Mouse (Mus musculus) hindbrain, postnatal 0 days (tissue): ENCODE data around the gene Kctd8. TPM values are rescaled to one million over a fixed set of nuclear protein-coding genes. Genes with fewer than 3 reads are reported as not detected.
"Not testable (repeated sequence)": the region's sequence is repeated elsewhere in the genome, so short reads cannot be mapped to it uniquely, and the experiment has no call there.

ENCODE experiments used
- ATAC-seq: fragments of 200-750 bp; cut with Nextera tagmentation; 2 replicates; pipeline ENCODE4 v1.8.0; 2017; ENCODE audit warnings: mild to moderate bottlenecking, moderate TSS enrichment, moderate library complexity
- DNase-seq: peaks from one replicate; pipeline ENCODE4 v3.0.0-alpha.2; 2015; ENCODE audit warnings: low spot score
- H3K27ac ChIP-seq: fragments of 300-500 bp; sonication (generic); 2 replicates; pipeline ENCODE4 v1.5.1; 2014; ENCODE audit warnings: mild to moderate bottlenecking
- H3K27me3 ChIP-seq: fragments of 300-500 bp; sonication (generic); 2 replicates; pipeline ENCODE4 v1.6.1; 2014; ENCODE audit warnings: low read length, mixed read lengths; ENCODE audit not compliant: insufficient read depth
- H3K36me3 ChIP-seq: fragments of 300-500 bp; sonication (generic); 2 replicates; pipeline ENCODE4 v1.6.1; 2014; ENCODE audit warnings: low read length, mixed read lengths; ENCODE audit not compliant: insufficient read depth
- H3K4me1 ChIP-seq: fragments of 300-500 bp; sonication (generic); 2 replicates; pipeline ENCODE4 v1.6.1; 2014; ENCODE audit warnings: antibody characterized with exemption, low read length, mixed read lengths; ENCODE audit not compliant: insufficient read depth
- H3K4me2 ChIP-seq: fragments of 300-500 bp; sonication (generic); 2 replicates; pipeline ENCODE4 v1.6.1; 2014; ENCODE audit warnings: low read depth, mild to moderate bottlenecking, low read length, moderate library complexity, mixed read lengths
- H3K4me3 ChIP-seq: fragments of 300-500 bp; sonication (generic); 2 replicates; pipeline ENCODE4 v1.5.1; 2014; ENCODE audit warnings: low read length
- H3K9ac ChIP-seq: fragments of 300-500 bp; sonication (generic); replicated peaks from 2 replicates; pipeline ENCODE4 v1.6.1; 2014; ENCODE audit warnings: mild to moderate bottlenecking, low read length, moderate library complexity, mixed read lengths
- H3K9me3 ChIP-seq: fragments of 300-500 bp; sonication (generic); 2 replicates; pipeline ENCODE4 v1.6.1; 2016; ENCODE audit warnings: low read length, mixed read lengths
- CTCF ChIP-seq: IDR thresholded peaks from 2 replicates; pipeline ENCODE4 v1.5.1; 2016; ENCODE audit warnings: antibody characterized with exemption, control low read depth, low read depth
- WGBS: fragments of 180-500 bp; shearing (Covaris S2); extraction: QIAGEN DNeasy Blood & Tissue Kit; methylation state at CpG from one replicate; pipeline ENCODE4 v1.1.7; 2014; 5-methylcytosine and 5-hydroxymethylcytosine counted together
- polyA plus RNA-seq: library from polyadenylated mRNA; unstranded; fragments of >200 nt; fragmentation: Nextera tagmentation; extraction: Ambion mirVana; gene quantifications from 2 replicates; pipeline ENCODE4 v1.2.1, GENCODE M21; 2015
- total RNA-seq: library from RNA; depleted of rRNA; stranded (reverse); fragments of >200 nt; gene quantifications from 2 replicates; pipeline ENCODE4 v1.2.3, GENCODE M21; 2014

The Kctd8 gene
- total and polyA plus RNA-seq, 2 experiments from 2014 or later: 35.2 to 60.2 TPM

DNA sequence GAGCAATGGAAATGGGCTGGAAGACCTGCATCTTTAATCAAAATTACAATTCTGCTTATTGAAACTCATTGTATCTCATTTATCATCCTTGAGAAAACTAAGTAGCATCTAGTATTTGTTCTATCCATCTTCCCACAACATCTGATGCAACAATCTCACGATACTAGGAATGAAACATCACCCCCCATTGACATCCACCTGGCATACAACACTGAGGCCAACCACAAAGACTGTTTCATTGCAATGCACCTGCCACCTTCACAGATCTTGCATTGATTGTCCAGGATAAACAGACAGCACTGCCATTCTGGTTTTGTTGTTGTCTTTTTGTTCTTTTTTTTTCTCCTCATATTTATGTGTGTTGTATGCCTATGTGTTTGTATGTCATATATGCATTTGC, 99.5 kb downstream of the Kctd8 start:
- ATAC-seq: no peak
- H3K9me3 ChIP-seq: no peaks in the 10 kb centered on the region
- no peak for DNase-seq
- no peak overlapping the region for H3K4me2 ChIP-seq
- no peak for TF ChIP-seq CTCF
- no peaks in the 10 kb centered on the region for H3K36me3 ChIP-seq
- WGBS: 64% methylated on average over 1 of the region's 1 CpGs
- H3K4me1 ChIP-seq: no peaks in the 10 kb centered on the region
- H3K27me3 ChIP-seq: no peaks in the 10 kb centered on the region
- no peak overlapping the region for H3K9ac ChIP-seq
- H3K27ac ChIP-seq: no peak overlapping the region
- H3K4me3 ChIP-seq: no peak overlapping the region

DNA sequence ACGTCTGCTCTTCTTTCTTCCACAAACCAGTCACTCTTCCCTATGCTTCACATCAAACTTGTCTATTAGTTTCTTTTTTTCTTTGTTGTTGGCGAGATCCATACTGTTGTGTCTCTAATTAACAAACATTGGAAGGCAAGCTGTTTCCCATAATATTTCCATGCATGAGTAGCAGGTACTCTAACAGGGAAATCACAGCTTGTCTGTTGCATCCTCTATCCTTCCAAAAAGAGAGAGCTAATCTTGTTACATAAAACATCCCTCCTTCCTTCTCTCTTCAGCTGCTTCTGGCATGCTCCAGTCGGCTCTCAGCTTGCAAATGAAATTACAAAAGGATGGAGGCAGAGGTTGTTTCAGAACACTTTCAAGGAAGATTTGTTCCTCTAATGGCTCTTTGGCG, 107.9 kb downstream of the Kctd8 start:
- Histone ChIP-seq H3K4me2 (no peak overlapping the region), H3K27ac (no peak overlapping the region), H3K4me3 (no peak overlapping the region), H3K9me3 (no peaks in the 10 kb centered on the region), H3K9ac (no peak overlapping the region), H3K4me1 (no peaks in the 10 kb centered on the region), H3K36me3 (no peaks in the 10 kb centered on the region), H3K27me3 (no peaks in the 10 kb centered on the region)
- DNase-seq (peak; percentile 13), ATAC-seq (no peak)
- 48% methylated on average over 4 of the region's 4 CpGs for WGBS
- no peak for TF ChIP-seq CTCF

DNA sequence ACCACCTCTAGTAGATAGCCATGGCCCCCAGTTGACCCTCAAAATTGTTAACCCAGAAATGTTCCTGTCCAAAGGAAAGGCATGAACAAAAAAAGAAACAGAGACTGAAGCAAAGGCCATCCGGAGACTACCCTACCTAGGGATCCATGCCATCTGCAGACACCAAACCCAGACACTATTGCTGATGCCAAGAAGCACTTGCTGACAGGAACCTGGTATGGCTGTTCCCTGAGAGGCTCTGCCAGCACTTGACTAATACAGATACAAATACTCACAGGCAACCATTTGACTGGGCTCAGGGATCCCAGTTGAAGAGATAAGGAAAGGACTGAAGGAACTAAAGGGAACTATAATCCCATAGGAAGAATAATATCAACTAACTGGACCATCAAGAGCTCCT, 109.8 kb downstream of the Kctd8 start:
- H3K9me3 ChIP-seq, H3K36me3 ChIP-seq, H3K4me2 ChIP-seq, ATAC-seq, H3K4me1 ChIP-seq, H3K4me3 ChIP-seq, DNase-seq, H3K9ac ChIP-seq, H3K27me3 ChIP-seq, H3K27ac ChIP-seq: not testable (repeated sequence)
- WGBS: 88% methylated on average over 1 of the region's 1 CpGs

DNA sequence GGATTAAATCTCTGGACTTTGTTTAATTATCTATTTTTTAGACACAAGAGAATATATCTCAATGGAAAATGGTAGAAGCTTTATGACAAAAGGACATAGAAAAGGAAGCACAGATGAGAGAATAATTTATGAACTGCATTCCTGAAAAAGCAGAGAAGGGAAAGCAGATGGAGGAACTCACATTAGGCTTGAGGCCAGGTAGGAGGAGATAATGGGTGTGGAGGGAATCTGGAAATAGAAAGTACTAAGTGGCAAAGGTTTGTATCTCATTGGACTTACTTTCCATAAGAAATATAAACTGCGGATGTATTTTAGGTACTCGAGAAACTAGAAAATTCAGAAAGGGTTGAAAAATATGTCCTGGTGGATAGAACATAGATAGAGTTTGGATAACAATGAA, 114.3 kb downstream of the Kctd8 start:
- no peaks in the 10 kb centered on the region for H3K9me3 ChIP-seq
- H3K27ac ChIP-seq: no peak overlapping the region
- H3K4me3 ChIP-seq: no peak overlapping the region
- no peak for TF ChIP-seq CTCF
- 93% methylated on average over 2 of the region's 2 CpGs for WGBS
- no peak for DNase-seq
- no peaks in the 10 kb centered on the region for H3K27me3 ChIP-seq
- no peak for ATAC-seq
- H3K9ac ChIP-seq: no peak overlapping the region
- no peak overlapping the region for H3K4me2 ChIP-seq
- H3K4me1 ChIP-seq: no peaks in the 10 kb centered on the region
- H3K36me3 ChIP-seq: no peaks in the 10 kb centered on the region

DNA sequence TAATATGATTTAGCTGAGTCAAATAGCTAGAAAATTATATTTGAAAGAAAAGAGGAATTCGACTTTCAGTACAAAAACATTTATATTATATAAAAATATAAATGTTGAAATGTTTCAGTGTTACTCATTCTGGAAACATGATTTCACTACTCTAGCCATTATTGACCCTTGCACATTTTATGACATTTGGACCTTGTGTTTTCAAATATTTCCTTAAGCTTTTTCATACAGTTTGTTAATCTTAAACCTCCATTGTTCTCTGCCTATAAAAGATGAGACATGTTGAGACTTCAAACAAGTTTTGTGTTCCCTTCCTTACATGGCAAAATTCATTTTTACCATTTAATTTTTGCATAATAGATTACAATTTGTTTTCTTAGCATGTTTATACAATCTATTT, 118.9 kb downstream of the Kctd8 start:
- no peak for TF ChIP-seq CTCF
- H3K27me3 ChIP-seq: no peaks in the 10 kb centered on the region

DNA sequence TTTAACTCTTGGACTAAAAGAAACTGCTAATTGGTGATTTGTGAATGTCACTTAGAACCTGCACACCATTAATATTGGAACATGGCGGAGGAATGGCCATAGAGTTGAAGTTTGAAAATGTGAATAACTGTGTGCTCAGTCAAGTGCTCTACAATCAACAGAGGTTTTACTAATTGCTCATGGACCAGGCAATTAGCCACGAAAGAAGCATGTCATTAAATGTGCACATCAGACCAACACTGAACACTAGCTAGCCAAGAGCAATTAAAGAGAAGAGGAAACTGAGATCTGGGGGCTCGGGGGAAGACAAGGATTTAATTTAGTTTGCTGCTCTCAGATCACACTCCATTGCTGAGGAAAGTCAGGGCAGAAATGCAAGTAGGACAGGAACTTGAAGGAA, 126.3 kb downstream of the Kctd8 start:
- no peaks in the 10 kb centered on the region for H3K9me3 ChIP-seq
- no peak overlapping the region for H3K4me2 ChIP-seq
- no peak for ATAC-seq
- no peaks in the 10 kb centered on the region for H3K36me3 ChIP-seq
- no peak overlapping the region for H3K9ac ChIP-seq
- H3K27me3 ChIP-seq: no peaks in the 10 kb centered on the region
- 74% methylated on average over 3 of the region's 3 CpGs for WGBS
- no peak overlapping the region for H3K4me3 ChIP-seq
- H3K4me1 ChIP-seq: no peaks in the 10 kb centered on the region
- DNase-seq: no peak
- no peak for TF ChIP-seq CTCF
- no peak overlapping the region for H3K27ac ChIP-seq

More for the DNA sequence above, 118.9 kb downstream of the Kctd8 start:
- no peak overlapping the region for H3K9ac ChIP-seq
- no peaks in the 10 kb centered on the region for H3K4me1 ChIP-seq
- H3K4me2 ChIP-seq: no peak overlapping the region
- no peak overlapping the region for H3K4me3 ChIP-seq
- no peak for DNase-seq
- WGBS: 83% methylated on average over 1 of the region's 1 CpGs
- no peak overlapping the region for H3K27ac ChIP-seq
- ATAC-seq: no peak
- no peaks in the 10 kb centered on the region for H3K36me3 ChIP-seq
- no peaks in the 10 kb centered on the region for H3K9me3 ChIP-seq

DNA sequence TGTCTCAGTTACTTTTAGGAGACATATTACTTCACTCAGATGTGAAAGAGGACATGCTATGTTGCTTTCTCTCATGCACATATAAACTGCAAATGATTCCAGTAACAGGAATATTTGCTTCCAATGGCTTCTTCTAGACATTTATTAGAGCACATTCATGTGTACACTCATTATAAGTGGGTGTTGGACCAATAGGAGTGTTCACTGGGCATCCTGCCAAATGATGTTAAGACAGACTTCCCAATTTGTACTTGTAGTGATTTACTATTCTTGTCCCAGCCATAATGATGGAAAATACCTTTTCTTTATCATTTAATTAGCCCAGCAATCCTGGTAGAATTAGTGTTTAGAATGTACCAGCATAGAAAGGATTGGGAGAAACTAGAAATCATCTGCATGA, 132.1 kb downstream of the Kctd8 start:
- Histone ChIP-seq H3K4me2 (no peak overlapping the region), H3K27ac (no peak overlapping the region), H3K4me3 (no peak overlapping the region), H3K4me1 (no peaks in the 10 kb centered on the region), H3K9me3 (no peaks in the 10 kb centered on the region), H3K36me3 (no peaks in the 10 kb centered on the region), H3K27me3 (no peaks in the 10 kb centered on the region), H3K9ac (no peak overlapping the region)
- ATAC-seq (no peak), DNase-seq (no peak)
- no peak for TF ChIP-seq CTCF

DNA sequence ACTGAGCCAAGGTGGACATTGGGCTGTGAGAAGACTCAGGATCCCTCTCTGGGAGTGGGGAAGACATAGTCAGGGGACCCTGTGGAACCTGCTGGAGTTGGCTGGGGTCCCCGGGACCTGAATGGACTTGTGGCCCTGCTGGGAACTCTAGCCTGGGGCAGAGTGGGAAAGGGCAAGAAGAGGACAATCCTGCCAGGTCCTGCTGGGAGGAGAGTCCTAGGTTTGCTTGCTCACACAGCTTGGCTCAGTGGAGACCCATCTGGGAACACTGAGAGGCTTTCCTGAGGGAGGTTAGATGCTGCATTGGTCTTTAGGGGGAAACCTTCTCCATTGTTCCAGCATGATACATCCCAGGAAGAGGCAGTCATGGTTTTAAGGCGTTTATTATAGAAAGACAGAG, 133.8 kb downstream of the Kctd8 start:
- ATAC-seq (no peak), DNase-seq (no peak)
- no peaks in the 10 kb centered on the region for H3K27me3 ChIP-seq
- H3K27ac ChIP-seq: no peak overlapping the region
- no peaks in the 10 kb centered on the region for H3K9me3 ChIP-seq
- no peak overlapping the region for H3K4me2 ChIP-seq
- TF ChIP-seq CTCF: no peak
- no peaks in the 10 kb centered on the region for H3K36me3 ChIP-seq
- WGBS: 85% methylated on average over 2 of the region's 2 CpGs
- H3K4me3 ChIP-seq: no peak overlapping the region
- no peak overlapping the region for H3K9ac ChIP-seq
- no peaks in the 10 kb centered on the region for H3K4me1 ChIP-seq
